Mouse (Mus musculus): ENCODE results near the gene Dock10. TPM values are rescaled to one million over a fixed set of nuclear protein-coding genes. Genes with fewer than 3 reads are reported as not detected.

The Dock10 gene
- polyA plus RNA-seq (2016; fragmentation: Nextera tagmentation; extraction: Ambion mirVana): 3.3 and 3.7 TPM in 2 replicates

- H3K4me1 ChIP-seq: 0 out of 2 replicates have a peak, but pooled peaks cover 7% of the 10 kb centered on the region
- peak within 1 kb of the TSS; percentile 55 for H3K4me3 ChIP-seq
- WGBS (ENCODE audit: insufficient replicate concordance): under 1% methylated on average over 80 of the region's 82 CpGs
- ATAC-seq: peak; percentile 42; the same call in 1 of the 2 replicates
- H3K36me3 ChIP-seq: no peaks in the 10 kb centered on the region
- no peak within 1 kb of the TSS for H3K27ac ChIP-seq
- peaks cover 32% of the 10 kb centered on the region for H3K27me3 ChIP-seq (replicated peaks)
- peak within 1 kb of the TSS; percentile 70 for H3K4me2 ChIP-seq
- H3K9ac ChIP-seq: peak within 1 kb of the TSS; percentile 35
- H3K9me3 ChIP-seq (replicated peaks): no peaks in the 10 kb centered on the region
Observed at GRCm38 (mm10) chr1:80757977-80758797, at the start of gene Dock10. Gene Dock10, minus strand, starts transcription at chr1:80758527.

GRCm38 (mm10) chr1:80806835-80807398 is 48.6 kb upstream of the Dock10 start:
- Histone ChIP-seq H3K4me3 (no peak overlapping the region), H3K4me2 (no peak overlapping the region), H3K9ac (no peak overlapping the region), H3K27ac (no peak overlapping the region), H3K27me3 (replicated peaks) (no peaks in the 10 kb centered on the region), H3K36me3 (no peaks in the 10 kb centered on the region), H3K4me1 (no peaks in the 10 kb centered on the region), H3K9me3 (replicated peaks) (no peaks in the 10 kb centered on the region)
- WGBS (ENCODE audit: insufficient replicate concordance): 59% methylated on average over 3 of the region's 3 CpGs
- no peak for ATAC-seq

- no peak overlapping the region for H3K4me2 ChIP-seq
- H3K36me3 ChIP-seq: no peaks in the 10 kb centered on the region
- no peaks in the 10 kb centered on the region for H3K9me3 ChIP-seq (replicated peaks)
- no peak overlapping the region for H3K27ac ChIP-seq
- H3K9ac ChIP-seq: no peak overlapping the region
- no peak for ATAC-seq
- no peaks in the 10 kb centered on the region for H3K4me1 ChIP-seq
- no peaks in the 10 kb centered on the region for H3K27me3 ChIP-seq (replicated peaks)
- H3K4me3 ChIP-seq: no peak overlapping the region
- WGBS (ENCODE audit: insufficient replicate concordance): 77% methylated on average over 3 of the region's 3 CpGs
Observed at GRCm38 (mm10) chr1:80802023-80802422, 43.7 kb upstream of the Dock10 start.

GRCm38 (mm10) chr1:80785066-80785779 is 26.9 kb upstream of the Dock10 start:
- H3K27ac ChIP-seq: no peak overlapping the region
- no peaks in the 10 kb centered on the region for H3K4me1 ChIP-seq
- H3K9ac ChIP-seq: no peak overlapping the region
- H3K4me3 ChIP-seq: no peak overlapping the region
- no peak overlapping the region for H3K4me2 ChIP-seq
- 48% methylated on average over 2 of the region's 2 CpGs for WGBS (ENCODE audit: insufficient replicate concordance)
- H3K27me3 ChIP-seq (replicated peaks): no peaks in the 10 kb centered on the region
- no peaks in the 10 kb centered on the region for H3K36me3 ChIP-seq
- no peaks in the 10 kb centered on the region for H3K9me3 ChIP-seq (replicated peaks)
- no peak for ATAC-seq

GRCm38 (mm10) chr1:80784155-80784554 is 25.8 kb upstream of the Dock10 start:
- Histone ChIP-seq H3K36me3 (no peaks in the 10 kb centered on the region), H3K9ac (no peak overlapping the region), H3K27me3 (replicated peaks) (no peaks in the 10 kb centered on the region), H3K4me3 (no peak overlapping the region), H3K4me1 (no peaks in the 10 kb centered on the region), H3K4me2 (no peak overlapping the region), H3K9me3 (replicated peaks) (no peaks in the 10 kb centered on the region), H3K27ac (no peak overlapping the region)
- ATAC-seq: no peak
- 60% methylated on average over 3 of the region's 3 CpGs for WGBS (ENCODE audit: insufficient replicate concordance)

GRCm38 (mm10) chr1:80765504-80765903 is 7.2 kb upstream of the Dock10 start:
- WGBS (ENCODE audit: insufficient replicate concordance): 59% methylated on average over 2 of the region's 2 CpGs
- Histone ChIP-seq H3K27me3 (replicated peaks) (no peaks in the 10 kb centered on the region), H3K36me3 (no peaks in the 10 kb centered on the region), H3K4me1 (no peaks in the 10 kb centered on the region), H3K4me2 (no peak overlapping the region), H3K9me3 (replicated peaks) (no peaks in the 10 kb centered on the region), H3K9ac (no peak overlapping the region), H3K27ac (no peak overlapping the region), H3K4me3 (no peak overlapping the region)
- no peak for ATAC-seq

- Histone ChIP-seq H3K9ac (no peak overlapping the region), H3K4me3 (no peak overlapping the region), H3K9me3 (replicated peaks) (no peaks in the 10 kb centered on the region), H3K36me3 (no peaks in the 10 kb centered on the region), H3K4me1 (no peaks in the 10 kb centered on the region), H3K27ac (no peak overlapping the region), H3K4me2 (no peak overlapping the region), H3K27me3 (replicated peaks) (peaks cover 13% of the 10 kb centered on the region)
- WGBS (ENCODE audit: insufficient replicate concordance): 36% methylated on average over 4 of the region's 4 CpGs
- ATAC-seq: no peak
Observed at GRCm38 (mm10) chr1:80763042-80763950, 5.0 kb upstream of the Dock10 start.

GRCm38 (mm10) chr1:80758798-80759184 is 464 bp upstream of the Dock10 start:
- H3K4me3 ChIP-seq: peak overlapping the region; percentile 55
- H3K27me3 ChIP-seq (replicated peaks): peaks cover 32% of the 10 kb centered on the region
- H3K27ac ChIP-seq: no peak overlapping the region
- 0 out of 2 replicates have a peak, but pooled peaks cover 7% of the 10 kb centered on the region for H3K4me1 ChIP-seq
- peak; percentile 4; the same call in 1 of the 2 replicates for ATAC-seq
- H3K9me3 ChIP-seq (replicated peaks): no peaks in the 10 kb centered on the region
- no peaks in the 10 kb centered on the region for H3K36me3 ChIP-seq
- H3K9ac ChIP-seq: no peak overlapping the region
- WGBS (ENCODE audit: insufficient replicate concordance): 11% methylated on average over 6 of the region's 6 CpGs
- peak overlapping the region; percentile 70 for H3K4me2 ChIP-seq

- 0 out of 2 replicates have a peak, but pooled peaks cover 7% of the 10 kb centered on the region for H3K4me1 ChIP-seq
- no peaks in the 10 kb centered on the region for H3K36me3 ChIP-seq
- under 1% methylated on average over 6 of the region's 6 CpGs for WGBS (ENCODE audit: insufficient replicate concordance)
- no peaks in the 10 kb centered on the region for H3K9me3 ChIP-seq (replicated peaks)
- H3K4me3 ChIP-seq: peak overlapping the region; percentile 55
- no peak overlapping the region for H3K27ac ChIP-seq
- H3K4me2 ChIP-seq: peak overlapping the region; percentile 70
- no peak for ATAC-seq
- no peak overlapping the region for H3K9ac ChIP-seq
- peaks cover 32% of the 10 kb centered on the region for H3K27me3 ChIP-seq (replicated peaks)
Observed at GRCm38 (mm10) chr1:80757650-80757976, 714 bp downstream of the Dock10 start.

GRCm38 (mm10) chr1:80756824-80757649 is 1.3 kb downstream of the Dock10 start:
- Histone ChIP-seq H3K27ac (no peak overlapping the region), H3K4me3 (peak overlapping the region; percentile 55), H3K36me3 (no peaks in the 10 kb centered on the region), H3K9ac (no peak overlapping the region), H3K4me1 (0 out of 2 replicates have a peak, but pooled peaks cover 7% of the 10 kb centered on the region), H3K9me3 (replicated peaks) (no peaks in the 10 kb centered on the region), H3K4me2 (peak overlapping the region; percentile 70), H3K27me3 (replicated peaks) (peaks cover 32% of the 10 kb centered on the region)
- 5% methylated on average over 14 of the region's 14 CpGs for WGBS (ENCODE audit: insufficient replicate concordance)
- peak; percentile 46; the same call in 1 of the 2 replicates for ATAC-seq

GRCm38 (mm10) chr1:80756060-80756439 is 2.3 kb downstream of the Dock10 start:
- no peak overlapping the region for H3K4me3 ChIP-seq
- no peak overlapping the region for H3K9ac ChIP-seq
- no peaks in the 10 kb centered on the region for H3K36me3 ChIP-seq
- H3K9me3 ChIP-seq (replicated peaks): no peaks in the 10 kb centered on the region
- WGBS (ENCODE audit: insufficient replicate concordance): 40% methylated on average over 2 of the region's 2 CpGs
- H3K27ac ChIP-seq: no peak overlapping the region
- ATAC-seq: no peak
- 0 out of 2 replicates have a peak, but pooled peaks cover 7% of the 10 kb centered on the region for H3K4me1 ChIP-seq
- no peak overlapping the region for H3K4me2 ChIP-seq
- peaks cover 32% of the 10 kb centered on the region for H3K27me3 ChIP-seq (replicated peaks)

Measured in liver, embryonic 12.5 days (tissue).